Mouse (Mus musculus): ENCODE data around the gene Gm47996.

- TF ChIP-seq POLR2A (IDR thresholded peaks at IDR 0.05; ENCODE audit: low read depth, low read length) (no peak), CTCF (IDR thresholded peaks at IDR 0.05; ENCODE audit: extremely low read depth, insufficient read depth, insufficient read length, insufficient replicate concordance) (no peak)
Measured at GRCm38 (mm10) chr1:151259061-151259460, 49.1 kb downstream of the Gm47996 start.

Data from spleen, adult 2 months (tissue).